Mouse (Mus musculus) kidney, postnatal 10 days (tissue): ENCODE measurements around the gene Ccdc177.

Experiments used
- DNase-seq: peaks from one replicate; pipeline ENCODE4 v3.0.0; 2021; ENCODE audit warnings: mixed read lengths

Ccdc177 gene

GRCm38 (mm10) chr12:80783889-80784288, 23.4 kb upstream of the Ccdc177 start:
- no peak for DNase-seq

GRCm38 (mm10) chr12:80782892-80783291, 22.4 kb upstream of the Ccdc177 start:
- no peak for DNase-seq

GRCm38 (mm10) chr12:80782190-80782589, 21.7 kb upstream of the Ccdc177 start:
- DNase-seq = no peak

- DNase-seq = no peak
These were observed 19.3 kb upstream of the Ccdc177 start for GRCm38 (mm10) chr12:80779760-80780159.

GRCm38 (mm10) chr12:80778188-80778936, 17.9 kb upstream of the Ccdc177 start:
- no peak for DNase-seq

- no peak for DNase-seq
These were observed 15.7 kb upstream of the Ccdc177 start for GRCm38 (mm10) chr12:80776046-80776634.

GRCm38 (mm10) chr12:80774786-80775185, 14.3 kb upstream of the Ccdc177 start:
- no peak for DNase-seq

- DNase-seq = peak; percentile 91
These were observed 9.2 kb upstream of the Ccdc177 start for GRCm38 (mm10) chr12:80769697-80770096.

GRCm38 (mm10) chr12:80764116-80764515, 3.6 kb upstream of the Ccdc177 start:
- no peak for DNase-seq

GRCm38 (mm10) chr12:80762982-80763381, 2.5 kb upstream of the Ccdc177 start:
- DNase-seq = no peak

GRCm38 (mm10) chr12:80759713-80760395, 633 bp downstream of the Ccdc177 start:
- peak; percentile 28 for DNase-seq

GRCm38 (mm10) chr12:80759387-80759712, 1.1 kb downstream of the Ccdc177 start:
- no peak for DNase-seq

GRCm38 (mm10) chr12:80758559-80759386, 1.7 kb downstream of the Ccdc177 start:
- peak; percentile 48 for DNase-seq

- peak; percentile 86 for DNase-seq
These were observed 2.5 kb downstream of the Ccdc177 start for GRCm38 (mm10) chr12:80757751-80758558.

- DNase-seq = no peak
These were observed 8.9 kb downstream of the Ccdc177 start for GRCm38 (mm10) chr12:80751556-80751955.

GRCm38 (mm10) chr12:80746031-80746813, 14.3 kb downstream of the Ccdc177 start:
- DNase-seq = no peak

- peak; percentile 32 for DNase-seq
These were observed 15.9 kb downstream of the Ccdc177 start for GRCm38 (mm10) chr12:80744614-80745013.

GRCm38 (mm10) chr12:80739482-80739881, 21.0 kb downstream of the Ccdc177 start:
- DNase-seq = peak; percentile 55

- DNase-seq = no peak
These were observed 23.2 kb downstream of the Ccdc177 start for GRCm38 (mm10) chr12:80737283-80737600.

GRCm38 (mm10) chr12:80736464-80737282, 23.8 kb downstream of the Ccdc177 start:
- peak; percentile 59 for DNase-seq
